22 mouse cellular contexts compared by ENCODE assay signal in the genomic region with DNA sequence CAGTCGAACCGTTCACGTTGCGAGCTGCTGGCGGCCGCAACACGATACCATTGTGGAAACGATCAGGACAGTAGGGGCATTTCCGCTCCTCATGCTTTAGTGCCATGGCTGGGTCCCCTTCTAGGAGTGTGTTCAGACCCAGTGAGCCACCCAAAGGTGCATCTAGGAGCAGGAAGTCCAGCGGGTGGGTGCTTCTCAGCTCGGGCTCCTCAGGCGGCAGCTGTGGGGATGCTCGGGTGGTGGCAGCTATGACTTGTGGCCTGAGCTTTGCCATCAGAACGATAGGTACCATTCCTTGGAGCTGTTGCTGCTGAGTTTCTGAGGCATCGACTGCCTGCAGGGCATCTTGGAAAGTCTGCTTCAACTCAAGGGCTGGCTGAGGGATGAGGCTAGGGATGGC. TPM values are rescaled to one million over a fixed set of nuclear protein-coding genes. Genes with fewer than 3 reads are reported as not detected.
DNase-seq lines count a peak whose midpoint lies in the region; ATAC-seq and TF ChIP-seq lines count a peak whose summit lies in the region.
"Had no signal": no experiment of that assay in that cellular context is flagged by ENCODE, and none has a peak within 500 bp of the region (broad histone marks: within the 10 kb centered on the region; RNA-seq: fewer than 3 reads in every experiment).

No protein-coding gene starts in this region.

- H3K27ac ChIP-seq in intestine, embryonic 15.5 days = no peak overlapping the region
- no peak overlapping the region for H3K27ac ChIP-seq in intestine, postnatal 0 days (ENCODE audit: low read depth, low read length)
- H3K27ac ChIP-seq in ES-Bruce4 (ENCODE audit: insufficient read depth, low read length) = peak overlapping the region; percentile 97
- no peak overlapping the region for H3K27ac ChIP-seq in liver, embryonic 14.5 days
- H3K27ac ChIP-seq: forebrain, embryonic 13.5 days; hindbrain, embryonic 14.5 days; limb, embryonic 13.5 days; midbrain, embryonic 13.5 days had no signal

- H3K4me2 ChIP-seq in intestine, embryonic 15.5 days (replicated peaks) = no peak overlapping the region
- H3K4me2 ChIP-seq in intestine, postnatal 0 days (replicated peaks; ENCODE audit: low read depth) = no peak overlapping the region
- H3K4me2 ChIP-seq in liver, embryonic 14.5 days (ENCODE audit: low read depth) = no peak overlapping the region
- H3K4me2 ChIP-seq: forebrain, embryonic 13.5 days; hindbrain, embryonic 14.5 days; limb, embryonic 13.5 days; midbrain, embryonic 13.5 days had no signal

- H3K9me3 ChIP-seq in intestine, embryonic 15.5 days = no peaks in the 10 kb centered on the region
- no peaks in the 10 kb centered on the region for H3K9me3 ChIP-seq in intestine, postnatal 0 days (ENCODE audit: control insufficient read depth)
- no peaks in the 10 kb centered on the region for H3K9me3 ChIP-seq in ES-Bruce4 (replicated peaks; ENCODE audit: control insufficient read depth, insufficient read depth, low read length, poor library complexity, severe bottlenecking)
- no peaks in the 10 kb centered on the region for H3K9me3 ChIP-seq in liver, embryonic 14.5 days (ENCODE audit: control insufficient read depth, low read length)
- H3K9me3 ChIP-seq: forebrain, embryonic 13.5 days; limb, embryonic 13.5 days; midbrain, embryonic 13.5 days had no signal

- ATAC-seq in intestine, embryonic 15.5 days = 0 out of 2 replicates have a peak, but pooled peaks have one; percentile 28
- ATAC-seq in intestine, postnatal 0 days = no peak
- ATAC-seq in liver, embryonic 14.5 days (ENCODE audit: insufficient read depth) = peak; percentile 18; the same call in 1 of the 2 replicates
- ATAC-seq: forebrain, embryonic 13.5 days; midbrain, embryonic 13.5 days had no signal

- no peaks in the 10 kb centered on the region for H3K27me3 ChIP-seq in intestine, embryonic 15.5 days (replicated peaks)
- no peaks in the 10 kb centered on the region for H3K27me3 ChIP-seq in intestine, postnatal 0 days (replicated peaks; ENCODE audit: control insufficient read depth, insufficient read depth, low read length)
- no peaks in the 10 kb centered on the region for H3K27me3 ChIP-seq in ES-Bruce4 (ENCODE audit: control insufficient read depth, insufficient read depth, low read length, poor library complexity, severe bottlenecking)
- H3K27me3 ChIP-seq in liver, embryonic 14.5 days (ENCODE audit: control insufficient read depth, insufficient read depth, low read length) = no peaks in the 10 kb centered on the region
- H3K27me3 ChIP-seq: forebrain, embryonic 13.5 days; limb, embryonic 13.5 days; midbrain, embryonic 13.5 days had no signal

- WGBS in intestine, embryonic 15.5 days = 88% methylated on average over 15 of the region's 15 CpGs
- 84% methylated on average over 15 of the region's 15 CpGs for WGBS in intestine, postnatal 0 days
- WGBS in liver, embryonic 14.5 days (ENCODE audit: insufficient replicate concordance) = 77% methylated on average over 15 of the region's 15 CpGs

- TF ChIP-seq POLR2A in ES-Bruce4 (IDR thresholded peaks at IDR 0.05; ENCODE audit: insufficient read depth, low read length) = no peak

- H3K36me3 ChIP-seq in intestine, embryonic 15.5 days = peaks cover 10% of the 10 kb centered on the region; the same call in 1 of the 2 replicates
- H3K36me3 ChIP-seq in intestine, postnatal 0 days (ENCODE audit: control insufficient read depth, insufficient read depth) = peaks cover 15% of the 10 kb centered on the region; the same call in 1 of the 2 replicates
- peaks cover 7% of the 10 kb centered on the region for H3K36me3 ChIP-seq in ES-Bruce4 (ENCODE audit: control insufficient read depth, insufficient read depth, low read length, poor library complexity, severe bottlenecking)
- no peaks in the 10 kb centered on the region; the same call in none of the 2 replicates for H3K36me3 ChIP-seq in liver, embryonic 14.5 days (replicated peaks; ENCODE audit: control insufficient read depth, insufficient read depth, low read depth)

- no peak for TF ChIP-seq EP300 in ES-Bruce4 (IDR thresholded peaks at IDR 0.05; ENCODE audit: insufficient read depth, low read depth, low read length)
- TF ChIP-seq EP300 in liver, embryonic 14.5 days (IDR thresholded peaks at IDR 0.05; ENCODE audit: low read depth) = no peak

- H3K9ac ChIP-seq in intestine, embryonic 15.5 days = no peak overlapping the region
- no peak overlapping the region for H3K9ac ChIP-seq in intestine, postnatal 0 days (ENCODE audit: low read depth, low read length)
- peak overlapping the region; percentile 58 for H3K9ac ChIP-seq in ES-Bruce4 (ENCODE audit: low read depth, poor library complexity, severe bottlenecking)
- no peak overlapping the region for H3K9ac ChIP-seq in liver, embryonic 14.5 days (replicated peaks)
- H3K9ac ChIP-seq: forebrain, embryonic 13.5 days; hindbrain, embryonic 14.5 days; limb, embryonic 13.5 days; midbrain, embryonic 13.5 days had no signal

- TF ChIP-seq CTCF in intestine, postnatal 0 days (IDR thresholded peaks at IDR 0.05; ENCODE audit: low read depth) = no peak
- no peak for TF ChIP-seq CTCF in ES-Bruce4 (IDR thresholded peaks at IDR 0.05; ENCODE audit: low read depth, low read length)
- no peak for TF ChIP-seq CTCF in liver, embryonic 14.5 days (IDR thresholded peaks at IDR 0.05; ENCODE audit: low read depth)

- H3K4me3 ChIP-seq in intestine, embryonic 15.5 days (replicated peaks) = no peak overlapping the region
- no peak overlapping the region for H3K4me3 ChIP-seq in intestine, postnatal 0 days (ENCODE audit: low read depth, low read length)
- H3K4me3 ChIP-seq in ES-Bruce4 (ENCODE audit: low read depth, low read length) = peak overlapping the region; percentile 27
- H3K4me3 ChIP-seq in liver, embryonic 14.5 days (ENCODE audit: insufficient read depth in 1 of 2, low read depth in 2 of 2, low read length in 2 of 2) = no peak overlapping the region
- H3K4me3 ChIP-seq: forebrain, embryonic 13.5 days; limb, embryonic 13.5 days; midbrain, embryonic 13.5 days had no signal

- H3K4me1 ChIP-seq in intestine, embryonic 15.5 days (replicated peaks) = peaks cover 9% of the 10 kb centered on the region; the same call in 1 of the 2 replicates
- H3K4me1 ChIP-seq in intestine, postnatal 0 days (replicated peaks; ENCODE audit: control insufficient read depth, insufficient read depth, low read length) = no peaks in the 10 kb centered on the region
- peaks cover 2% of the 10 kb centered on the region for H3K4me1 ChIP-seq in ES-Bruce4 (ENCODE audit: control insufficient read depth, insufficient read depth, low read length)
- peaks cover 11 to 12% of the 10 kb centered on the region in 2 experiments for H3K4me1 ChIP-seq in liver, embryonic 14.5 days (replicated peaks; ENCODE audit: control insufficient read depth in 2 of 2, insufficient read depth in 2 of 2, low read length in 1 of 2)
- H3K4me1 ChIP-seq: forebrain, embryonic 13.5 days; limb, embryonic 13.5 days; midbrain, embryonic 13.5 days had no signal

- DNase-seq in cerebellum, adult 11-12 months = peak; percentile 2
- no peak for DNase-seq in cerebellum, adult 8-10 months
- DNase-seq in liver, embryonic 14.5 days (ENCODE audit: low read depth in 3 of 3, low spot score in 3 of 3) = no peak
- DNase-seq in adrenal gland, adult 8-10 months = no peak
- DNase-seq: adrenal gland, postnatal 14 days; cerebellum, postnatal 25 days; kidney, postnatal 4 days; lung, adult 2 months; lung, postnatal 14 days; thymus, postnatal 36 days had no signal

RNA-seq across cellular contexts. Expression of gene Wiz, which starts 12.8 kb away (rescaled TPM):
- 24.6 and 24.7 TPM in 2 replicates for polyA plus RNA-seq in intestine, embryonic 15.5 days (2015; fragmentation: Nextera tagmentation; extraction: Ambion mirVana)
- 9.5 and 10.0 TPM in 2 replicates for polyA plus RNA-seq in intestine, postnatal 0 days (2015; fragmentation: Nextera tagmentation; extraction: Ambion mirVana)
- polyA plus RNA-seq in ES-Bruce4 (2011; ENCODE audit: insufficient read depth, insufficient read length, low read depth, missing spikeins) = 56.3 and 69.9 TPM in 2 replicates
- polyA plus RNA-seq in liver, embryonic 14.5 days (2012; rRNA removed) = 9.8 and 10.7 TPM in 2 replicates
- 5.5 and 7.8 TPM in 2 replicates for polyA plus RNA-seq in liver, embryonic 14.5 days (2014; fragmentation: Nextera tagmentation; extraction: Ambion mirVana)
- total RNA-seq in adrenal gland, adult 8-10 months (2022) = 10 to 100 TPM; 45.4 to 81.3 (median 58.8) TPM

RNA-seq across cellular contexts. Expression of gene Akap8l, which starts 26.1 kb away (rescaled TPM):
- polyA plus RNA-seq in intestine, embryonic 15.5 days (2015; fragmentation: Nextera tagmentation; extraction: Ambion mirVana) = 62.6 and 72.3 TPM in 2 replicates
- 21.6 and 26.8 TPM in 2 replicates for polyA plus RNA-seq in intestine, postnatal 0 days (2015; fragmentation: Nextera tagmentation; extraction: Ambion mirVana)
- 67.7 and 78.8 TPM in 2 replicates for polyA plus RNA-seq in ES-Bruce4 (2011; ENCODE audit: insufficient read depth, insufficient read length, low read depth, missing spikeins)
- 24.1 and 35.4 TPM in 2 replicates for polyA plus RNA-seq in liver, embryonic 14.5 days (2012; rRNA removed)
- 18.9 and 23.5 TPM in 2 replicates for polyA plus RNA-seq in liver, embryonic 14.5 days (2014; fragmentation: Nextera tagmentation; extraction: Ambion mirVana)
- 100 to 1,000 TPM; 105 to 275 (median 189) TPM for total RNA-seq in adrenal gland, adult 8-10 months (2022)

RNA-seq across cellular contexts. Expression of gene Rasal3, which starts 26.9 kb away (rescaled TPM):
- polyA plus RNA-seq in intestine, embryonic 15.5 days (2015; fragmentation: Nextera tagmentation; extraction: Ambion mirVana) = 1.7 and 1.8 TPM in 2 replicates
- 1.1 TPM in 2 replicates for polyA plus RNA-seq in intestine, postnatal 0 days (2015; fragmentation: Nextera tagmentation; extraction: Ambion mirVana)
- 0.20 and 0.96 TPM in 2 replicates for polyA plus RNA-seq in ES-Bruce4 (2011; ENCODE audit: insufficient read depth, insufficient read length, low read depth, missing spikeins)
- 2.0 and 2.1 TPM in 2 replicates for polyA plus RNA-seq in liver, embryonic 14.5 days (2012; rRNA removed)
- 2.2 and 2.3 TPM in 2 replicates for polyA plus RNA-seq in liver, embryonic 14.5 days (2014; fragmentation: Nextera tagmentation; extraction: Ambion mirVana)
- total RNA-seq in adrenal gland, adult 8-10 months (2022) = 1 to 10 TPM; 2.2 to 4.0 (median 2.5) TPM
- total RNA-seq: gastrocnemius, adult 8-10 months had no signal

RNA-seq across cellular contexts. Expression of gene Pglyrp2, which starts 47.5 kb away (rescaled TPM):
- 0.28 and 0.40 TPM in 2 replicates for polyA plus RNA-seq in intestine, embryonic 15.5 days (2015; fragmentation: Nextera tagmentation; extraction: Ambion mirVana)
- 0.14 and 0.17 TPM in 2 replicates for polyA plus RNA-seq in intestine, postnatal 0 days (2015; fragmentation: Nextera tagmentation; extraction: Ambion mirVana)
- polyA plus RNA-seq in ES-Bruce4 (2011; ENCODE audit: insufficient read depth, insufficient read length, low read depth, missing spikeins) = not detected in 2 replicates
- polyA plus RNA-seq in liver, embryonic 14.5 days (2012; rRNA removed) = 5.7 and 8.3 TPM in 2 replicates
- 3.6 and 4.0 TPM in 2 replicates for polyA plus RNA-seq in liver, embryonic 14.5 days (2014; fragmentation: Nextera tagmentation; extraction: Ambion mirVana)
- total RNA-seq in adrenal gland, adult 8-10 months (2022) = under 1 TPM; 0.11 to 0.62 (median 0.34) TPM
- total RNA-seq: gastrocnemius, adult 8-10 months; left cerebral cortex, postnatal 14 days had no signal
- polyA plus RNA-seq: forebrain, embryonic 13.5 days; heart, embryonic 14.5 days; hindbrain, embryonic 14.5 days; kidney, embryonic 14.5 days; midbrain, embryonic 13.5 days; neural tube, embryonic 11.5 days had no signal

RNA-seq across cellular contexts. Expression of gene Akap8, which starts 55.4 kb away (rescaled TPM):
- polyA plus RNA-seq in intestine, embryonic 15.5 days (2015; fragmentation: Nextera tagmentation; extraction: Ambion mirVana) = 83.2 and 85.6 TPM in 2 replicates
- polyA plus RNA-seq in intestine, postnatal 0 days (2015; fragmentation: Nextera tagmentation; extraction: Ambion mirVana) = 18.3 and 21.9 TPM in 2 replicates
- polyA plus RNA-seq in ES-Bruce4 (2011; ENCODE audit: insufficient read depth, insufficient read length, low read depth, missing spikeins) = 135 and 154 TPM in 2 replicates
- 19.4 and 26.8 TPM in 2 replicates for polyA plus RNA-seq in liver, embryonic 14.5 days (2012; rRNA removed)
- 12.3 and 12.6 TPM in 2 replicates for polyA plus RNA-seq in liver, embryonic 14.5 days (2014; fragmentation: Nextera tagmentation; extraction: Ambion mirVana)
- 100 to 1,000 TPM in 2 of 4 experiments, 10 to 100 TPM in 2; 60.5 to 149 (median 103) TPM for total RNA-seq in adrenal gland, adult 8-10 months (2022)
